Mouse (Mus musculus): ENCODE results near the gene Gbp3. TPM values are rescaled to one million over a fixed set of nuclear protein-coding genes. Genes with fewer than 3 reads are reported as not detected.

Gbp3 gene
- total RNA-seq, 2 experiments from 2014 or later, result 11.8 to 15.4 TPM

DNA sequence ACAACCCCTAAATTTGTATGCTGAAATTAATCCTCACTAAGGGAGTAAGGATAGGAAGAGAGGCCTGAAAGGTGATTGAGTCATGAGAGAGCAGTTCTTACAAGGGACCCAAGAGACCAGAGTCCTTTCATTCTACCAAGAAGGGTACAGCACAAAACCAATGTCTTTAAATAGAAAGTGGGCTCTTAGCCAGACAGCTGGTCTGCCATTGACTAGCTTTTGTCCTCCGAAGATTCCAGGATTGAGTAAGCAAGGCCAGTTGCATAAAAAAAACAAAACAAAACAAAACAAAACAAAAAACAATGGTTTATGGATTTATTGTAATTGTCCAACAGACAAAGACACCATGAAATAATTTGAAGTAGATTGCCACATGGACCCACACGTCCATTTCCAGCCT, 29.1 kb downstream of the Gbp3 start:
- peak; percentile 11 for DNase-seq

DNA sequence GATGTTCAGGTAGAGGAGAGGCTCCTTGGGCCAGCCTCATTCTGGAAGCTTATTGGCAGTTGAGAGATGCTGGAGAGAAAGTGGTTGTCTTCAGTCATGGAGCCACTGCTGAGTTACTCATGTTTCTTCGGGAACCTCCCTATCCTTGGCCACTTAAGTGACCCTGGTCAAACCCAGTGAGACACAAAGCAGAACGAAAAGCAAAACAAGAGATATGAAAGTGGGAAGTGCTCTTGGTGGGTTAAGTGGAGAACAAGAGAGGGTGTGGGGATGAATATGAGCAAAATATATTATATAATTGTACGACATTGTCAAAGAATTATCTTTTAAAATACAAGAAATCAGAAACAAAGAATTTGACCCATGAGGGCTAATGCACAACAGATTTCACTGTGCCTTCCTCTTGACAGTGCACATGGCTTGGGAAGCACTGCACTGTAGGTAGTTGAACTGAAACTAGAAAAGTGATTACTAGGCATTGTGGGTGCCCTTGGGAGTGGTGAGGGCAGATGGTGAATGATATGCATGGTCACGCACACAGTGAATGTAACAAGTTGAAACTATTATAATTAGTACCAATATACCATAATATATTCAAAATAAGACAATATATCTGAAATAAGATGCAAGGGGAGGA, 30.7 kb downstream of the Gbp3 start:
- DNase-seq, result no peak

DNA sequence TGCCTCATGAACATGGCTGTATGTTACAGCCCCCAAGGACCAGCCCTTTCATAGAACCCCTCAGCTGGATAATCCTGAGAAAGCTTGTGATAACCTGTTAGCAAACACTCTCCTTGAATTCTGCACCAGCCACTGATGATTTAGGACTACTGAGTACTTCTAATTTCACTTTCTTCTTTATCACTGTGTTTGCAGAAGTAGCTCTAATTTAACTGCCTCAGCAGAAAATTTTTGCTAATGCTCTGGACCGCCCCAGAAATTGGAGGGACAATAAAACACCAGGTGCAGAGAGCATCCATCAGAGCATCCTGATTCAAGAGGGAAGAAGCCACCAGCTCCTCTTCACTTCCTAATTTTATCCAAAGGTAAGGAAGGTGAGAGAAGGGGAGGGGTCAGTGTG, 34.7 kb downstream of the Gbp3 start, which contains the start of gene Gbp2b:
TSS of gene Gbp2b (plus strand) at position 301 of the 400 bp plus-strand sequence.
- no peak for DNase-seq

DNA sequence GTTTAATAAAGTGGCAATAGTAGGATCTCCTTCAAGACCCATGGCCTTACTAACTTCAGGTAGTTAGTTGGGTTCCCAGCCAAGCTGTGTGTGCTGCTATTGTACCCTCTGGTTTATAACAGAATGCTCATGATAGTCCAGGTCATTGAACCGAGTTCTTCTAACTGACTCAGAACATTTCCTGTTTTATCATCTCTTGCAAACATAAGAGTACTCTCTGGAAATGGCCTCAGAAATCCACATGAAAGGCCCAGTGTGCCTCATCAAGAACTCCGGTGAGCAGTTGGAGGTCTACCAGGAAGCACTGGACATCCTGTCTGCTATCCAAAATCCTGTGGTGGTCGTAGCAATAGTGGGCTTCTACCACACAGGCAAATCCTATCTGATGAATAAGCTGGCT, 38.1 kb downstream of the Gbp3 start:
- DNase-seq, result no peak

DNA sequence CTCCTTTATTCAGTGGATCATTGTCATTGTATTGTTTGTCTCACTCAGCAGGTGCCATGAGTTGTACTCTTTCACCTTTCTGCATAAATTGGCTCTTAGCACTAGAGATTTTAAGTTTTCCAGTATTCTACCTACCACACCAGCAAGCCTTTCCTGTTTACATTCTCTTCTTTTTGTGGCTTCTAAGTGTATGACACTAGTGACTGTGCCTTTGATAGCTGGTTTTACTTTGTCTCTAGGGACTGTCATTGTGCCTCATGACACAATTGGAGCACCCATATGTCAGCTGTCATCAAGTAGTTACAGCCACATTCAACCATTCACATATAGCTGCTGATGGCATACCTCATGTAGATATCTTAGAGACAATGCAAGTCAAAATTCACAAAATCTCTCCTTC, 41.8 kb downstream of the Gbp3 start:
- DNase-seq, result no peak

DNA sequence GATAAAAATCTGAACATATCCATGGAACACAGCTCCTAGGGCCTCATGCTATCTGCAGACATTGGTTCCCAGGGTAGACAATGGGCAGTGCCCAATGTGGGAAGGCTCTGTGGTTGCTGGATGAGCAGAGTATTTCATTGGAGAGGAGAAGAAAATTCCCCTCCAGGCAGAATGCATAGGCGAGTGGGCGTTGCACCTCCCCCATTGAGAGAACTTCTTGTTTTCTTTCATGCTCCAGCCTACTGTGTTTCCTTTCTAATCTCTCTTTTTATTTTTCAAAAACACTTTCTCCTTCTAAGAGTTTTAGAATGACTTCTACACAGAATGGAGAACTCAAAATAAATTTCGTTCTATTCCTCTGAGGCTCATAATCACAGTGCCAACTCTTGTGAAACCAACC, 58.8 kb downstream of the Gbp3 start:
- DNase-seq, result no peak

DNA sequence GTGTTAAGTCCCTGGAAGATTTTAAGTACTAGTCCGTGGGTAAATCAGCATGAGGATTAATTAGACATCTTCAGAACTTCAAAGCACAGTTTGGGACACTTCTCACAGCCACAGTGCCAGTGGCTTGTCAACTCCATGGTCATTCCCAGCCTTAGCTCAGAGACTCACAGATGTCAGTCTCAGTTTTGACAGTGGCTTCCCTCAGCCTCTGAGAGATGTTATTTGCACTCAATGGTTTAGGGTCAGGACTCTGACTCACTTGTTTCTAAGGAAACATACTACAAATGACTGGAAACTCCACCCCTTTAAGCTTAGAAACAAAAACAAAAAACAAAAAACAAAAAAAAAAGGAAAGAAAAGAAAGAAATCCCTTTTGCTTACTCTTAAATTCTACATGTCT, 59.8 kb downstream of the Gbp3 start:
- DNase-seq, result peak; percentile 17

DNA sequence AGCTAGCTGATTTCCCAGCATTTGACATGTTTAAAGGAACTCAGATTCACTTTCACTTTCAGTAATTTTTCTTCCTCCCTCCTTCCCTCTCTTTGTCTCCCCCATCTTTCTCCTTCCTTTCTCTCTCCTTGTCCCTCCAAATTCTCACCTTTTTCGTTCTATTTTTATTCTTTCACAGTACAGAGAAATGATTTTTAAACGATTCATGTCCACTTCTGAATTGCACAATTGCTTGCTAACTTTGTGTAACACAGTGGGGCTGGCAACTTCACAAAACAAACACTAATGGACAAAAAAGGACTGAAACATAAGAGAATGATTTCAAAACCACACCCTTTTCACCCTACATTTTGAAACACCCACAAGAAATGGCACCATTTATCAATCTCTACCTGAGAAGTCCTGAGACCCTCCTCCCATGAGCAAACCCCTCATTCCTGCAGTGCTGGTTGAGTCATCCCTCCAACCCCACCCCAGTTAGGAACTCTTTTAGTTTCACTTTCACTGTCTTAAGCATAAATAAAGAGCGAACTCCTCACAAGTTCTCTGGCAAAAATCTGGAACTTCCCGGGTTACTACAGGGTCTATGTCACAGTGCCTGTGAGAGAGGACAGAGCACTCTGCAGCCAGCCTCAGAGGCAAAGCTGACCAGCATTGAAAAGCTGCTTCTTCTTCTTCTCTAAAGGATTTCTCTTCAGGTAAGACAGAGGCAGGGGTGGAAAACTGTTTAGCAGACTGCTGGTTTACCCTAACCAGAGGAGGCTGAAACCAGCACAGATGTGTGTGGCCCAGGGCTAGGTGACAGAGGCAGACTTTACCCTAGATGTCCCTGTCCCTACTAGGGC, 60.5 kb downstream of the Gbp3 start, which contains the start of gene Gbp2:
TSS of gene Gbp2 (plus strand) at position 492 of the 845 bp plus-strand sequence.
- DNase-seq, result peak; percentile 59

DNA sequence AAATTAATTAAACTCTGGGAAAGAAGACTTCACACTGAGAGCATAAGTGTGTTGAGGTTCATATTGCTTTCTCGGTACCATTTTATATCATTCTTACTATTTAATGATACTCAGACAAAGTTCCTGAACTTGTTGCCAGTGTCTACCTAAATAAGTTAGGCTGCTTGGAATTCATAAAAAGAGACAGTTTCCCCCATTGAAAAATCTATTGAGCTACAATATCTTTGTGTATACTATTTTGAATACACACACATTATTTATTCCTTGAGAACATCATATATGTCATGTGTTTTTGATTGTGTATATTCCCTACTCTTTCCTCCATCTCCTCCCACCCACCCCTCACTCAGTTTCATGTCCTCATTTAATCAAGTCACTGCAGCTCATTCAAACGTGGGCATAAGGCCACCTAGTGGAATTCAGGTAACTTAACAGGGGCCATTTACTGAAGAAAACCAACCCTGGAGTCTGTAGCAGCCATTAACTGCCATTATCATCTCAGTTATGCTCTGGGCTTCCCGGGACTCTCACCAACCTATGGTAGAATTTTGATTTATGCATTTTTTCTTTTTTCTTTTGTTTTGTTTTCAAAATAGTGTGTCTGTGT, 61.2 kb downstream of the Gbp3 start:
- DNase-seq, result peak; percentile 6

Other genes starting within 250 kb of the Gbp3 start
- gene Pdlim5, start 164.3 kb upstream of the Gbp3 start, total RNA-seq (2021), result 10 to 100 TPM; 55.8 to 79.6 TPM
- 1 to 10 TPM; 3.4 to 5.1 TPM for gene Gbp5, start 66.0 kb upstream of the Gbp3 start, total RNA-seq (2021)
- gene Gbp7, start 29.7 kb upstream of the Gbp3 start, total RNA-seq (2021), result 10 to 100 TPM in 1 of 2 experiments, 1 to 10 TPM in 1; 9.8 to 13.5 TPM
- gene Gbp2b, start 34.8 kb downstream of the Gbp3 start, total RNA-seq (2021), result under 1 TPM; 0.36 to 0.58 TPM
- 10 to 100 TPM; 10.9 to 13.6 TPM for gene Gbp2, start 60.6 kb downstream of the Gbp3 start, total RNA-seq (2021)
- 10 to 100 TPM; 52.7 to 92.9 TPM for gene Kyat3, start 141.0 kb downstream of the Gbp3 start, total RNA-seq (2021)
- 10 to 100 TPM; 46.9 to 56.3 TPM for gene Gtf2b, start 205.0 kb downstream of the Gbp3 start, total RNA-seq (2021)